Mouse (Mus musculus) liver, adult (tissue): ENCODE measurements around the gene Mthfd1.

Experiments
- GATA4 ChIP-seq: IDR thresholded peaks from 2 replicates; pipeline ENCODE4 v1.6.1; 2014; ENCODE audit warnings: mild to moderate bottlenecking, low read length; ENCODE audit not compliant: insufficient replicate concordance

Gene Mthfd1

GRCm38 (mm10) chr12:76307964-76308363 lies 52.9 kb downstream of the Mthfd1 start:
- no peak for TF ChIP-seq GATA4

- TF ChIP-seq GATA4: no peak
Measured at GRCm38 (mm10) chr12:76308436-76308835, 53.3 kb downstream of the Mthfd1 start.

GRCm38 (mm10) chr12:76310007-76310406 lies 54.9 kb downstream of the Mthfd1 start:
- TF ChIP-seq GATA4: no peak

GRCm38 (mm10) chr12:76310633-76311032 lies 55.5 kb downstream of the Mthfd1 start:
- no peak for TF ChIP-seq GATA4

- TF ChIP-seq GATA4: no peak
Measured at GRCm38 (mm10) chr12:76311227-76311626, 56.1 kb downstream of the Mthfd1 start.

- no peak for TF ChIP-seq GATA4
Measured at GRCm38 (mm10) chr12:76311951-76312350, 56.9 kb downstream of the Mthfd1 start.

GRCm38 (mm10) chr12:76318282-76319212 lies 63.4 kb downstream of the Mthfd1 start:
- TF ChIP-seq GATA4: no peak

GRCm38 (mm10) chr12:76324679-76325431 lies 69.8 kb downstream of the Mthfd1 start, which contains the start of gene Akap5:
Gene Akap5, plus strand, starts transcription at chr12:76324891.
- no peak for TF ChIP-seq GATA4

GRCm38 (mm10) chr12:76326437-76327220 lies 71.5 kb downstream of the Mthfd1 start:
- TF ChIP-seq GATA4: no peak

- TF ChIP-seq GATA4: no peak
Measured at GRCm38 (mm10) chr12:76328567-76329354, 73.7 kb downstream of the Mthfd1 start.

GRCm38 (mm10) chr12:76333688-76334087 lies 78.6 kb downstream of the Mthfd1 start:
- TF ChIP-seq GATA4: no peak

- TF ChIP-seq GATA4: no peak
Measured at GRCm38 (mm10) chr12:76335641-76336040, 80.5 kb downstream of the Mthfd1 start.

- TF ChIP-seq GATA4: no peak
Measured at GRCm38 (mm10) chr12:76336111-76336965, 81.2 kb downstream of the Mthfd1 start.
